Mouse (Mus musculus) intestine, embryonic 14.5 days (tissue): ENCODE results near the gene Akap13. TPM values are rescaled to one million over a fixed set of nuclear protein-coding genes. Genes with fewer than 3 reads are reported as not detected.

Experiments used
- ATAC-seq: fragments of 200-750 bp; cut with Nextera tagmentation; replicated peaks from 2 replicates; pipeline ENCODE4 v1.8.0; 2017; ENCODE audit warnings: low read depth, moderate number of reproducible peaks, moderate TSS enrichment, moderate library complexity; ENCODE audit not compliant: low FRiP score, low TSS enrichment
- DNase-seq: peaks from one replicate; pipeline ENCODE4 v3.0.0-alpha.2; 2018; ENCODE audit warnings: low spot score
- H3K27ac ChIP-seq: fragments of 300-500 bp; sonication (generic); 2 replicates; pipeline ENCODE4 v1.5.1; 2014; ENCODE audit warnings: low read depth, mild to moderate bottlenecking, control low read depth
- H3K27me3 ChIP-seq: fragments of 300-500 bp; sonication (generic); replicated peaks from 2 replicates; pipeline ENCODE4 v1.6.1; 2014; ENCODE audit warnings: low read length, control low read depth; ENCODE audit not compliant: control insufficient read depth, insufficient read depth
- H3K36me3 ChIP-seq: fragments of 300-500 bp; sonication (generic); 2 replicates; pipeline ENCODE4 v1.6.1; 2014; ENCODE audit warnings: low read length, control low read depth; ENCODE audit not compliant: control insufficient read depth, insufficient read depth
- H3K4me1 ChIP-seq: fragments of 300-500 bp; sonication (generic); replicated peaks from 2 replicates; pipeline ENCODE4 v1.6.1; 2014; ENCODE audit warnings: low read length, control low read depth, mixed read lengths; ENCODE audit not compliant: control insufficient read depth, insufficient read depth
- H3K4me2 ChIP-seq: fragments of 300-500 bp; sonication (generic); 2 replicates; pipeline ENCODE4 v1.6.1; 2014; ENCODE audit warnings: low read length
- H3K4me3 ChIP-seq: fragments of 300-500 bp; sonication (generic); 2 replicates; pipeline ENCODE4 v1.5.1; 2014; ENCODE audit warnings: low read depth, low read length, control low read depth, mixed read lengths
- H3K9ac ChIP-seq: fragments of 300-500 bp; sonication (generic); 2 replicates; pipeline ENCODE4 v1.6.1; 2014; ENCODE audit warnings: mild to moderate bottlenecking, low read length
- H3K9me3 ChIP-seq: fragments of 300-500 bp; sonication (generic); 2 replicates; pipeline ENCODE4 v1.6.1; 2016; ENCODE audit warnings: low read length, control low read depth; ENCODE audit not compliant: control insufficient read depth
- WGBS: fragments of 180-500 bp; shearing (Covaris S2); extraction: QIAGEN DNeasy Blood & Tissue Kit; methylation state at CpG from one replicate; pipeline ENCODE4 v1.1.7; 2014; 5-methylcytosine and 5-hydroxymethylcytosine counted together
- polyA plus RNA-seq: library from polyadenylated mRNA; unstranded; fragments of >200 nt; fragmentation: Nextera tagmentation; extraction: Ambion mirVana; gene quantifications from 2 replicates; pipeline ENCODE4 v1.2.1, GENCODE M21; 2014

Akap13 gene
- 51.0 and 51.5 TPM in 2 replicates for polyA plus RNA-seq

- Histone ChIP-seq H3K4me3 (peak within 1 kb of the TSS; percentile 93), H3K27ac (peak within 1 kb of the TSS; percentile 98), H3K27me3 (no peaks in the 10 kb centered on the region), H3K9ac (peak within 1 kb of the TSS; percentile 95), H3K4me1 (peaks cover 10% of the 10 kb centered on the region), H3K36me3 (no peaks in the 10 kb centered on the region), H3K4me2 (peak within 1 kb of the TSS; percentile 91), H3K9me3 (no peaks in the 10 kb centered on the region)
- under 1% methylated on average over 78 of the region's 94 CpGs for WGBS
- ATAC-seq (peak; percentile 99), DNase-seq (peak; percentile 96)
Observed at GRCm38 (mm10) chr7:75455223-75456151, at the start of gene Akap13. Akap13 (plus strand) TSS chr7:75455534.

DNA sequence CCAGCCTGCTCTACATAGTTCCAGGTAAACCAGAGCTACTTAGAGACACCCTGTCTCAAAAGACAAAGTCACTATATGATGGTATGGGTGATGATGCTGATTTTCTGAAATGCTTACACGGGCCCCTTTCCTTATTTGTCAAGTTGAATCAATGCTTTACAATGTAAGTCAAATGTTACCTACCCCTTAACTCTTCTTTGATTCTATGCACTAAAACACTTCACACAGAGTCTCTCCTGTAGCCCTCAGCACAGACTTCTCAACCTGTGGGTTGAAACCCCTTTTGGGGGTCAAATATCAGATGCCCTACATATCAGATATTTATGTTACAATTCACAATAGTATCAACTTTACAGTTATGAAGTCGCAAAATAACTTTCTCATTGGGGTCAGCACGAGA, 44.7 kb upstream of the Akap13 start:
- no peaks in the 10 kb centered on the region for H3K36me3 ChIP-seq
- DNase-seq (no peak), ATAC-seq (no peak)
- H3K9me3 ChIP-seq = no peaks in the 10 kb centered on the region
- no peaks in the 10 kb centered on the region for H3K27me3 ChIP-seq
- H3K9ac ChIP-seq = no peak overlapping the region
- H3K4me3 ChIP-seq = no peak overlapping the region
- peaks cover 4% of the 10 kb centered on the region; the same call in 1 of the 2 replicates for H3K4me1 ChIP-seq
- 81% methylated on average over 3 of the region's 3 CpGs for WGBS
- no peak overlapping the region for H3K4me2 ChIP-seq
- no peak overlapping the region for H3K27ac ChIP-seq

GRCm38 (mm10) chr7:75411226-75411625, 44.1 kb upstream of the Akap13 start:
- Histone ChIP-seq H3K36me3 (no peaks in the 10 kb centered on the region), H3K4me2 (no peak overlapping the region), H3K9ac (no peak overlapping the region), H3K27ac (no peak overlapping the region), H3K27me3 (no peaks in the 10 kb centered on the region), H3K9me3 (no peaks in the 10 kb centered on the region), H3K4me3 (no peak overlapping the region), H3K4me1 (peaks cover 4% of the 10 kb centered on the region; the same call in 1 of the 2 replicates)
- DNase-seq (no peak), ATAC-seq (no peak)
- 67% methylated on average over 6 of the region's 6 CpGs for WGBS

GRCm38 (mm10) chr7:75412011-75412510, 43.3 kb upstream of the Akap13 start:
- DNase-seq = no peak
- no peak overlapping the region for H3K27ac ChIP-seq

DNA sequence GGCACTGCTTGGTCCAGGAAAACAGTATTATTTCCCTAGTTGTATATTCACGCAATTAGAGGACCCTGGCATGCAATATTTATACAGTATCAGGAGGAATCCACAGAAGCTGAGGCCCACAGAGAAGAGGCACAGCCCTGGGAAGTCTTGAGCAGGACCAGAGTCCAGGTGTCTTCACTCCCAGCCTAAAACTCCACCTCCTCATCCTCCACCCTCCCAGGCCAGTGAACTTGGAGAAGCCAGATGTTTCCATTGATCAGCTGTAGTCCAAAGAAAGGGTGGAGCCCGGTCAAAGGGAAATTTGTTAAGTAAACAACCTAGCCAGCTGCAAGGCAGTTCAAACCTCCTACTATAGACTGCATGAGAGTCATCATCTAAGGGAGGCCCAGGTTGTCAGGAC, 42.8 kb upstream of the Akap13 start:
- H3K4me1 ChIP-seq = peaks cover 4% of the 10 kb centered on the region; the same call in 1 of the 2 replicates
- H3K36me3 ChIP-seq = no peaks in the 10 kb centered on the region
- H3K27ac ChIP-seq = no peak overlapping the region
- no peak overlapping the region for H3K9ac ChIP-seq
- H3K4me3 ChIP-seq = no peak overlapping the region
- WGBS = 33% methylated on average over 2 of the region's 2 CpGs
- DNase-seq (no peak), ATAC-seq (0 out of 2 replicates have a peak, but pooled peaks have one; percentile 20)
- H3K4me2 ChIP-seq = no peak overlapping the region
- no peaks in the 10 kb centered on the region for H3K27me3 ChIP-seq
- H3K9me3 ChIP-seq = no peaks in the 10 kb centered on the region

More at GRCm38 (mm10) chr7:75412011-75412510, 43.3 kb upstream of the Akap13 start:
- no peak for ATAC-seq
- Histone ChIP-seq H3K9ac (no peak overlapping the region), H3K4me2 (no peak overlapping the region), H3K36me3 (no peaks in the 10 kb centered on the region), H3K9me3 (no peaks in the 10 kb centered on the region), H3K27me3 (no peaks in the 10 kb centered on the region), H3K4me3 (no peak overlapping the region), H3K4me1 (peaks cover 4% of the 10 kb centered on the region; the same call in 1 of the 2 replicates)
- WGBS = 58% methylated on average over 10 of the region's 10 CpGs

- Histone ChIP-seq H3K4me2 (no peak overlapping the region), H3K36me3 (no peaks in the 10 kb centered on the region), H3K9ac (no peak overlapping the region), H3K27me3 (no peaks in the 10 kb centered on the region), H3K4me3 (no peak overlapping the region), H3K27ac (no peak overlapping the region), H3K4me1 (peaks cover 4% of the 10 kb centered on the region; the same call in 1 of the 2 replicates), H3K9me3 (no peaks in the 10 kb centered on the region)
- 68% methylated on average over 6 of the region's 6 CpGs for WGBS
- DNase-seq (no peak), ATAC-seq (no peak)
Observed at GRCm38 (mm10) chr7:75413903-75414302, 41.4 kb upstream of the Akap13 start.

DNA sequence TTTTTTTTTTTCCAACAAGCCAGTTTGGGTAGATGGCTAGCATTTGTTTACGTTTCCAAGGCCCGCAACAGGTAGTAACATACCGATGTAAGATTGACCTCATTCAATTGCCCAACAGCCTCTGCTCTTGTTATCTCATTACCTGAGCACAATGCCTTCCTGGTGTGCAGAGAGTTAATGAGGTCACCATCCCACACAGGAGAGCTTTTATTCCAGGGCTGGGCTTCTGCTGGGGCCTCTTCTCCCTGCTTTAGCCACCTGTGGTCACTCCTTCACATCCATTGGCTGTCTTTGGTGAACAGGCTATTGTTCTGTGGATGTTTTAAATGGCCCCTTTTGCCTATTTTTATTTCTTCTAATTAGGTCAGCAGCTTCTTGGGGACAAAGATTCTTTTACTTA, 41.0 kb upstream of the Akap13 start:
- Histone ChIP-seq H3K4me2 (no peak overlapping the region), H3K36me3 (no peaks in the 10 kb centered on the region), H3K4me3 (no peak overlapping the region), H3K9me3 (no peaks in the 10 kb centered on the region), H3K9ac (no peak overlapping the region), H3K27me3 (no peaks in the 10 kb centered on the region), H3K4me1 (peaks cover 4% of the 10 kb centered on the region; the same call in 1 of the 2 replicates), H3K27ac (no peak overlapping the region)
- WGBS = 75% methylated on average over 3 of the region's 3 CpGs
- DNase-seq = no peak
- ATAC-seq = no peak

GRCm38 (mm10) chr7:75415166-75415881, 40.0 kb upstream of the Akap13 start:
- Histone ChIP-seq H3K9me3 (no peaks in the 10 kb centered on the region), H3K4me1 (peaks cover 4% of the 10 kb centered on the region; the same call in 1 of the 2 replicates), H3K9ac (no peak overlapping the region), H3K4me3 (no peak overlapping the region), H3K27me3 (no peaks in the 10 kb centered on the region), H3K4me2 (no peak overlapping the region), H3K27ac (peak overlapping the region; percentile 48), H3K36me3 (no peaks in the 10 kb centered on the region)
- ATAC-seq (peak; percentile 73), DNase-seq (no peak)
- 45% methylated on average over 4 of the region's 4 CpGs for whole genome bisulfite sequencing
